Mouse (Mus musculus) ES-E14 (cell line): ENCODE data around the gene Dtd2. TPM values are rescaled to one million over a fixed set of nuclear protein-coding genes. Genes with fewer than 3 reads are reported as not detected.

Source experiments
- DNase-seq: peaks from one replicate; pipeline ENCODE4 v3.0.0-alpha.2; 2013; ENCODE audit warnings: low read depth, low spot score
- H3K27ac ChIP-seq: 2 replicates; pipeline ENCODE4 v1.5.1; 2012; ENCODE audit warnings: low read depth, mild to moderate bottlenecking, low read length, moderate library complexity, mixed read lengths; ENCODE audit not compliant: poor library complexity, insufficient read depth, severe bottlenecking
- H3K36me3 ChIP-seq: 2 replicates; pipeline ENCODE4 v1.6.1; 2012; ENCODE audit warnings: mild to moderate bottlenecking, low read length, moderate library complexity, mixed read lengths; ENCODE audit not compliant: control insufficient read depth, poor library complexity, insufficient read depth, severe bottlenecking
- H3K4me1 ChIP-seq, 2 experiments: fragments of 150-350 bp in 1 of 2; sonication (generic) in 1 of 2; 2 replicates each; pipeline ENCODE4 v1.6.1; 2012; ENCODE audit warnings: low read length in 2 of 2, mild to moderate bottlenecking in 1 of 2, mixed read lengths in 1 of 2; ENCODE audit not compliant: control insufficient read depth in 2 of 2, insufficient read depth in 2 of 2, poor library complexity in 1 of 2
- H3K4me3 ChIP-seq, 2 experiments: fragments of 150-350 bp in 1 of 2; sonication (generic) in 1 of 2; 2 replicates each; pipeline ENCODE4 v1.5.1; 2012; ENCODE audit warnings: low read length in 2 of 2, low read depth in 1 of 2, mild to moderate bottlenecking in 1 of 2, mixed read lengths in 1 of 2; ENCODE audit not compliant: insufficient read depth in 1 of 2, poor library complexity in 1 of 2, severe bottlenecking in 1 of 2
- H3K9ac ChIP-seq: 2 replicates; pipeline ENCODE4 v1.6.1; 2012; ENCODE audit warnings: low read depth, mild to moderate bottlenecking, low read length, mixed read lengths; ENCODE audit not compliant: poor library complexity, insufficient read depth, severe bottlenecking
- H3K9me3 ChIP-seq: fragments of 150-350 bp; sonication (generic); 2 replicates; pipeline ENCODE4 v1.6.1; 2012; ENCODE audit warnings: low read depth, mild to moderate bottlenecking, low read length; ENCODE audit not compliant: control insufficient read depth, insufficient read depth
- CHD2 ChIP-seq: IDR thresholded peaks from 2 replicates; pipeline ENCODE4 v1.6.1; 2014; ENCODE audit warnings: mild to moderate bottlenecking, low read depth, low read length, inconsistent platforms
- HCFC1 ChIP-seq: IDR thresholded peaks from 2 replicates; pipeline ENCODE4 v1.6.1; 2012; ENCODE audit warnings: low read length, inconsistent platforms, borderline replicate concordance; ENCODE audit not compliant: insufficient read depth
- MAFK ChIP-seq: IDR thresholded peaks from 2 replicates; pipeline ENCODE4 v1.6.1; 2014; ENCODE audit warnings: mild to moderate bottlenecking, low read depth, low read length, inconsistent platforms; ENCODE audit not compliant: insufficient read depth
- ZC3H11A ChIP-seq: IDR thresholded peaks from 2 replicates; pipeline ENCODE4 v1.6.1; 2012; ENCODE audit warnings: low read depth, mild to moderate bottlenecking, inconsistent platforms, low read length, borderline replicate concordance
- ZNF384 ChIP-seq: IDR thresholded peaks from 2 replicates; pipeline ENCODE4 v1.6.1; 2012; ENCODE audit warnings: low read depth, low read length, inconsistent platforms
- in situ Hi-C, 2 experiments: fragments of 600-800 bp; cut with MboI; formaldehyde crosslinking; loops; one replicate each; pipeline ENCODE4 v1.15.1; 2025; ENCODE audit warnings: low sequenced_read_pairs in 2 of 2, inconsistent platforms in 1 of 2; ENCODE audit not compliant: unreplicated experiment in 2 of 2
- total RNA-seq: library from RNA; depleted of rRNA; stranded (reverse); fragments of 300-350 nt; gene quantifications from 2 replicates; pipeline ENCODE4 v1.2.3, GENCODE M21; 2012

The Dtd2 gene
- total RNA-seq, 1 experiment, result 11.9 TPM

DNA sequence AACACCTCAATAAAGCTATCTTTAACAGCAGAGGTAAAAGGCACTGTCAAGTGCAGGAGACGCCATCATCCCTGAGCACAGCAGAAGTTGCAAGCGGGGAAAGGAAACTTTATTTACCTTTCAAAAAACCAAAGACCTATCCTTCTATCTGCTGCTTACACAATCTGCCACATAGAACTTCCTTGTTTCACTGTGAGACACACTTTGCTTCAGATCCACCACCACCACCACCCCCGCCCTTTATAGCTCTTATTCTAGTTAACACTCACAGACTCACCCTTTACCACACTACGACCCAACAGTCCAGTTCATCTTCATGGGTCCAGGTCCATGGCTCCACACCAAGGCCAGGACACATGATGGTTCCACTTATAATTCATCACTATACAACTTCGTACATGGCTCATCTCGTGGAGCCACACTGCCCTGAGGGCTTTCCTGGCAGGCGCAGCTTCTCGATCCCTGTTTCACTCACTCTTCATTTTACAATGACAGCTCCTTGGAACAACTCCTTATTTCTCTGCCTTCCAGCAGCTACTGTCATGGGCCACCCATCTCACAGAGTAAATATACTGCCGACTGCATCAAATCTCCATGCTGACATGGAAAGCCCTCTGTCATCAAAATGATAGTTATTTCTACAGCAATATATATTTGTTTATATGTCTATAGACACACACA lies 38.2 kb downstream of the Dtd2 start:
- no peaks in the 10 kb centered on the region for H3K9me3 ChIP-seq
- H3K4me3 ChIP-seq, result no peak overlapping the region
- in situ Hi-C loops, result no loop called here
- H3K9ac ChIP-seq, result no peak overlapping the region
- no peak for DNase-seq
- TF ChIP-seq ZNF384 (no peak), HCFC1 (no peak), ZC3H11A (no peak), MAFK (no peak), CHD2 (no peak)
- no peaks in the 10 kb centered on the region for H3K36me3 ChIP-seq
- H3K27ac ChIP-seq, result no peak overlapping the region
- peaks cover 4 to 6% of the 10 kb centered on the region in 2 experiments; a peak in 2 of 4 replicates for H3K4me1 ChIP-seq

DNA sequence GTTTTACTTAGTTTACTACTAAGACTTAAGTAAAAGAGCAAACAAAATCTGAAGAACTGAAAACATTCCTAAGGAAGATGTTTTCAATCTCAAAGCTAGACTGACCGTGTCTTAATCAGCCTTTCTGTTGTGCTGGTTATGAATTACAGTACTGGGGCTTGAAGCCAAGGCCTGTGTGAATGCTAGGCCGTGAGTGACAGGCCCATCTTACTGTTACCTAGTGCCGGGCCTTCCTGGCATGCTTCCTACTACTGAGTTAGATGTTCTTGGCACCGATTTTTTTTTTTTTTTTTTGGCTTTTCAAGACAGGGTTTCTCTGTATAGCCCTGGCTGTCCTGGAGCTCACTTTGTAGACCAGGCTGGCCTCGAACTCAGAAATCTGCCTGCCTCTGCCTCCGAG lies 48.7 kb downstream of the Dtd2 start:
- in situ Hi-C loops, result no loop called here
- H3K36me3 ChIP-seq, result peaks cover 4% of the 10 kb centered on the region

DNA sequence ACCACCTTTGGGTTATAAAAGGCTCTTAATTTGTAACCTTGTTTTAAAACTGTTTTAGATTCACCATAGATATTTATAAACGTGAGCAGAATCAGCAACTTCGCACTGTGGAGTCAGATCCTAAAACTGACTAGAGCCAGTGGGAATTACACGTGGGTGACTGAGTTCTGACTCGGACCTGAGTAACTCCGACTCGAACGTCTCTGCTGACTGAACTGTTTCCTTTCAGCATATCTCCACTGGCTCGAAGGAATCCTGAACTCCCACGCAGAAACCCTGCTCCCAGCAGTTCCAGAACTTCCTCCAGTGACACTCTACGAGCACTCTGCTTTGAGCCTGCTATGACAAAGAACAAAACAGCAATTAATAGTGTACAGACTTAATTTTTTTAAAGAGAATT lies 54.0 kb downstream of the Dtd2 start:
- no peak overlapping the region for H3K4me3 ChIP-seq
- TF ChIP-seq ZC3H11A (no peak), MAFK (no peak), HCFC1 (no peak), ZNF384 (no peak), CHD2 (no peak)
- no peak overlapping the region for H3K27ac ChIP-seq
- in situ Hi-C loops, result no loop called here
- H3K9me3 ChIP-seq, result no peaks in the 10 kb centered on the region
- H3K9ac ChIP-seq, result no peak overlapping the region
- no peak for DNase-seq
- peaks cover 12% of the 10 kb centered on the region for H3K36me3 ChIP-seq
- H3K4me1 ChIP-seq, result no peaks in the 10 kb centered on the region

More for the DNA sequence above, 48.7 kb downstream of the Dtd2 start:
- Histone ChIP-seq H3K9ac (no peak overlapping the region), H3K9me3 (no peaks in the 10 kb centered on the region), H3K4me1 (no peaks in the 10 kb centered on the region), H3K4me3 (no peak overlapping the region), H3K27ac (no peak overlapping the region)
- TF ChIP-seq CHD2, result no peak
- TF ChIP-seq ZC3H11A, result no peak
- TF ChIP-seq MAFK, result no peak
- no peak for TF ChIP-seq HCFC1
- TF ChIP-seq ZNF384, result no peak
- DNase-seq, result no peak

DNA sequence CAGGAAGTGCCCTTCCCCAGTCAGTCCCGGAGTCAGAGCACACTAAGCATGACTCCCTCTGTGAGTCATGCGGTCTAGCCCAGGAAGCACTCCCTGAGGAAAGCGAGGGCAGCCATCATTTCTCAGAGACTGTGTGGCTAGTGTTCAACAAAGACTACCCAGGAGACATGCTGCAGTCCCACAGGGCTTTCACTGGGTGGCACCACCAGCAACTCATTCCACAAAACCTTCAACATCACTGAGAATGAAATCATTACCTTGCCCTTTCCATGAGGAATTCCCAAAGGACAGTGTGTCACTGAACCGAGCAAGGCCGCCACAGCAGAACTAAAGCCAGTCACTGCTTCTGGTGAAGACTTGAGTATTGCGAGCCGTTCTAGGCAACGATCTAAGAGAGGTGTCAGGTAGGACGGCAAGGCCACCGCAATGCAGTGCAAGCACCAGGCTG lies 58.8 kb downstream of the Dtd2 start:
- Histone ChIP-seq H3K4me1 (no peaks in the 10 kb centered on the region), H3K9me3 (no peaks in the 10 kb centered on the region), H3K9ac (no peak overlapping the region), H3K4me3 (no peak overlapping the region), H3K27ac (no peak overlapping the region), H3K36me3 (peaks cover 8% of the 10 kb centered on the region)
- no peak for TF ChIP-seq CHD2
- in situ Hi-C loops, result no loop called here
- DNase-seq, result no peak

DNA sequence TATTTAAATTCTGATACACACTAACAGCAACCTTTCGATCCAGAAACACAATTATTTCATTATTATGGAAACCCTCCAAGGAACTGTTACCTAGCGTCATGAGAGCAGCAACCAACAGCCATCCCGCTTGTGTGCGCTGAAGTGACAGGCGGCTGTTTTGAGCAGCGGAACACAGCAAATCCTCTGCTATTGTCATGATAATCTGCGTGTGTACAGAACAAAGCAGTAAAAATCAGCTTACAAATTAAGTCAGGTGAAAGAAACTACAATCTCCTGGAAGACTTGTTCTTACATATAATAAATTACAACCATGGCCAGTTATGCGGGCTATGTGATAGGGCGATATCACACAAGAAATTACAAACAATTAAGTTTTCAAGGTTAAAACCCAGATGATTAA lies 61.0 kb downstream of the Dtd2 start:
- H3K9ac ChIP-seq, result no peak overlapping the region
- no peak overlapping the region for H3K4me3 ChIP-seq
- H3K27ac ChIP-seq, result no peak overlapping the region
- no peak for TF ChIP-seq ZC3H11A
- no peak for TF ChIP-seq MAFK
- no peak for TF ChIP-seq ZNF384
- no peak for TF ChIP-seq CHD2
- TF ChIP-seq HCFC1, result no peak
- no peaks in the 10 kb centered on the region for H3K9me3 ChIP-seq
- DNase-seq, result no peak
- no peaks in the 10 kb centered on the region for H3K4me1 ChIP-seq
- peaks cover 8% of the 10 kb centered on the region for H3K36me3 ChIP-seq
- in situ Hi-C loops, result no loop called here
